Mouse (Mus musculus) hindbrain, embryonic 12.5 days (tissue): Measurements from ENCODE around the gene Tspan32. TPM values are rescaled to one million over a fixed set of nuclear protein-coding genes. Genes with fewer than 3 reads are reported as not detected.
A peak's percentile ranks its signal among the peaks of the same experiment; 100 is the strongest.

Experiments used
- ATAC-seq: fragments of 200-750 bp; cut with Nextera tagmentation; 2 replicates; pipeline ENCODE4 v1.8.0; 2017; ENCODE audit warnings: moderate TSS enrichment; ENCODE audit not compliant: low FRiP score
- H3K27ac ChIP-seq: fragments of 300-500 bp; sonication (generic); 2 replicates; pipeline ENCODE4 v1.5.1; 2016; ENCODE audit warnings: mild to moderate bottlenecking
- H3K27me3 ChIP-seq: fragments of 300-500 bp; sonication (generic); 2 replicates; pipeline ENCODE4 v1.6.1; 2016; ENCODE audit warnings: mild to moderate bottlenecking
- H3K36me3 ChIP-seq: fragments of 300-500 bp; sonication (generic); 2 replicates; pipeline ENCODE4 v1.6.1; 2016; ENCODE audit warnings: mild to moderate bottlenecking
- H3K4me1 ChIP-seq: fragments of 300-500 bp; sonication (generic); 2 replicates; pipeline ENCODE4 v1.6.1; 2016
- H3K4me2 ChIP-seq: fragments of 300-500 bp; sonication (generic); replicated peaks from 2 replicates; pipeline ENCODE4 v1.6.1; 2016; ENCODE audit warnings: mild to moderate bottlenecking
- H3K4me3 ChIP-seq: fragments of 300-500 bp; sonication (generic); 2 replicates; pipeline ENCODE4 v1.5.1; 2016; ENCODE audit warnings: mild to moderate bottlenecking
- H3K9ac ChIP-seq: fragments of 300-500 bp; sonication (generic); 2 replicates; pipeline ENCODE4 v1.6.1; 2016; ENCODE audit warnings: mild to moderate bottlenecking, moderate library complexity
- H3K9me3 ChIP-seq: fragments of 300-500 bp; sonication (generic); replicated peaks from 2 replicates; pipeline ENCODE4 v1.6.1; 2016; ENCODE audit warnings: mild to moderate bottlenecking
- WGBS: fragments of 180-500 bp; shearing (Covaris S2); methylation state at CpG from one replicate; pipeline ENCODE4 v1.1.7; 2016; 5-methylcytosine and 5-hydroxymethylcytosine counted together
- polyA plus RNA-seq: library from polyadenylated mRNA; unstranded; fragments of >200 nt; fragmentation: Nextera tagmentation; extraction: Ambion mirVana; gene quantifications from 2 replicates; pipeline ENCODE4 v1.2.1, GENCODE M21; 2016

Tspan32 gene
- polyA plus RNA-seq, 1 experiment from 2014 or later = 2.8 TPM

DNA sequence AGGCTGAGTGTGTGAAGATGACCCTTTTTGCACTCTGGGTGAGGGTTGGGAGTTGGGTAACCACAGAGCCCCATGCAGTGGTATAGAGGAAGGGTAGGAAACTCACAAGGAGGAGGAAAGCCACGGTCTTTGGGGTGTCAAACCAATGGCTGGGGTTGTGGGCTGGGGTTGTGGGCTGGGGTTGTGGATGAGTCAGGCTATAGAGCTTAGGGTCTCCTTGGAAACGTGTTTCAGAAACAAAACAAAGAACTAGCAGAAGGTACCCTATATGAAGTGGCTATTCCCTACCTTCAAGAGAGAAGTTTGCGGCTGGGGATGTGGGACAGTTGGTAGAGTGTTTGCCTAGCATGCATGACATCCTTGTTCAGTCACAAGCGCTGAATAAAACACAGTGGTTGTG, 5.2 kb downstream of the Tspan32 start:
- Histone ChIP-seq H3K4me3 (no peak overlapping the region), H3K4me1 (peaks cover 18% of the 10 kb centered on the region), H3K9me3 (no peaks in the 10 kb centered on the region), H3K27me3 (no peaks in the 10 kb centered on the region), H3K36me3 (no peaks in the 10 kb centered on the region), H3K9ac (no peak overlapping the region), H3K27ac (no peak overlapping the region), H3K4me2 (no peak overlapping the region)
- WGBS = 90% methylated on average over 4 of the region's 4 CpGs
- no peak for ATAC-seq

DNA sequence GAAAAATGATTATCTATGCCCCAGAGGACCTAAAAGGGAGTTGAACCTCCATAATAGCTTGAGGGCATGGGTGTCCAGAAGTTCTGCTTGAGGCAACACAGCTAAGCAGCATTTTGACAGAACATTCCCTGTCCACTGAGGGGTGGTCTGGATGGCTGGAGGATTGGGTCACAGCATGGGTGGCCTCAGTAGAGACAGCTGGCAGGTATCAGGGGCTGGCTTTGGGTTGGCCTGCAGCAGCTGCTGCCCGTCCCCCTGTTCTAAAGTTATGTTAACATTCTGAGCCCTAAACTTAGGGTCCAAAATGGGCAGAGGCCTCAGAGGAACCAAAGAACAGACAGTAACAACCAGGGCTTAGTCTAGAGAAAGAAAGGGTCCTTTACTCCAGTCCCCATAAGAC, 6.4 kb downstream of the Tspan32 start:
- Histone ChIP-seq H3K36me3 (no peaks in the 10 kb centered on the region), H3K9ac (no peak overlapping the region), H3K4me2 (no peak overlapping the region), H3K4me1 (peaks cover 23% of the 10 kb centered on the region), H3K9me3 (no peaks in the 10 kb centered on the region), H3K27me3 (no peaks in the 10 kb centered on the region), H3K4me3 (no peak overlapping the region), H3K27ac (no peak overlapping the region)
- no peak for ATAC-seq
- 87% methylated on average over 1 of the region's 1 CpGs for WGBS

DNA sequence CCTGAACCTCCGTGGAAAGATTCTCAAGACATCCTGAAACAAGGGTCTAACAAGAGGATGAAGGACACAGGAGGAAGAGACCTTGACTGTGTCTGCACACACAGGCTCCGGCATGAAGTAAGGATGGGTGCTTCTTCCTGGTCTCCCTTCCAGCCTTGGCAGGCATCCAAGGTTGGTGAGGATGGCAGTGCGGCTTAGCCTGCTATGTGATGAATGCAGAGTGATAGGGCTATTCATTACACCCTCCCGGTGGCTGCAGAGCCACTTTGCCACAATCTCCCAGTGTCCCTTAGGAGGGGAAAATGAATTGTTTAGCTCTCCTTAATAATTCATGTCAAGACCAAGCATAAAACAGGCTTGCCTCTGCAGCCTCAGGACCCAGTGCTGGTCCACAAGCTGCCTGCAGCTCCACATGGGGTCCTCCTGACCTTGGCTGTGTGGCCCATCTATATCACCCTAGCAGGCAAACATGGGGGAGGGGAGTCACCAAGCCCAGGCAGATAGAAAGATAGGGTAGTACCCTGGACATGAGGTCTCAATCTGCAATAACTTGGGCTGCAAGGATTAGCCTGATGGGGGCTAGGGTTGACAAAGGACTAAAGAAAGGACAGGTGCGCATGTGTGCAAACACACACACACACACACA, 7.5 kb downstream of the Tspan32 start:
- Histone ChIP-seq H3K36me3 (no peaks in the 10 kb centered on the region), H3K4me1 (peaks cover 25% of the 10 kb centered on the region), H3K27me3 (no peaks in the 10 kb centered on the region), H3K4me3 (no peak overlapping the region), H3K9me3 (no peaks in the 10 kb centered on the region), H3K4me2 (no peak overlapping the region), H3K9ac (no peak overlapping the region), H3K27ac (no peak overlapping the region)
- ATAC-seq = peak; percentile 35; the same call in 1 of the 2 replicates
- WGBS = 64% methylated on average over 5 of the region's 5 CpGs

DNA sequence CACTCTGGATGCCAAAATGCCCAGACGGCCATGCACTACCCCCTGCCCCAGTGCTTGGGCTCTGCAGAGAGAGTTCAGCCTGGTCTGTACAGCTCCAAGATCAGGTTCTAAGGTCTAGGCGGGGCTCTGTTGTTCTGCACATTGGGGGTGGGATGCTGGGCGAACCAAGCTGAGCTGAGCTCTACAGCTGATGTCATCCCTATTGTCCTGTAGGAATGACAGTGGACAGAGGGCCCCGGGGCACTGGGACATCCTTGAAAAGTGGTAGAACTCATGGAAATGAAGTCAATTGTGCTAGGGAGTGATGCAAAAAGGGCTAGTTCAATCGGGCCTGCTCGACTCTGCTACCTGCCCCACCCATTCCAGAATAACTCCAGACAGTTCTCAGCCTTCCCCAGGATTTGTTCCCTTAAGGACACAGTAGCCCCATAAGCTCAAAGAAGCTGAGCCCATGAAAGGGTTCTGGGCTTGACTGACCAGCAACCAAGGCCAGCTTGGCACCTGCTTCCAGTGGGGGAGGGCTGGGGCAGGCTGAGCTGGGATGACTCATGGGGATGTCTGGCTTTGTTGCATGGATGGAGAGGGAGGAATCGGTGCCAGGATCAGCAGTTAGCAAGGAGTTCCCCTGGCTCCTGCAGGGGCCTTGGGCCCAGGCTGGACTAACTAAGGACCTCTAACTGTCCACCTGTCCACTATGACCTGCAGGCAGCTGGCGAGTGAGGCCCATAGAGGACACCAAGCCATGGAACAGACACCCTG, 8.8 kb downstream of the Tspan32 start:
- no peak overlapping the region for H3K4me2 ChIP-seq
- ATAC-seq = no peak
- no peak overlapping the region for H3K9ac ChIP-seq
- no peaks in the 10 kb centered on the region for H3K9me3 ChIP-seq
- 61% methylated on average over 8 of the region's 8 CpGs for WGBS
- no peaks in the 10 kb centered on the region for H3K27me3 ChIP-seq
- H3K36me3 ChIP-seq = no peaks in the 10 kb centered on the region
- H3K4me1 ChIP-seq = peaks cover 19% of the 10 kb centered on the region
- H3K4me3 ChIP-seq = no peak overlapping the region
- no peak overlapping the region for H3K27ac ChIP-seq

DNA sequence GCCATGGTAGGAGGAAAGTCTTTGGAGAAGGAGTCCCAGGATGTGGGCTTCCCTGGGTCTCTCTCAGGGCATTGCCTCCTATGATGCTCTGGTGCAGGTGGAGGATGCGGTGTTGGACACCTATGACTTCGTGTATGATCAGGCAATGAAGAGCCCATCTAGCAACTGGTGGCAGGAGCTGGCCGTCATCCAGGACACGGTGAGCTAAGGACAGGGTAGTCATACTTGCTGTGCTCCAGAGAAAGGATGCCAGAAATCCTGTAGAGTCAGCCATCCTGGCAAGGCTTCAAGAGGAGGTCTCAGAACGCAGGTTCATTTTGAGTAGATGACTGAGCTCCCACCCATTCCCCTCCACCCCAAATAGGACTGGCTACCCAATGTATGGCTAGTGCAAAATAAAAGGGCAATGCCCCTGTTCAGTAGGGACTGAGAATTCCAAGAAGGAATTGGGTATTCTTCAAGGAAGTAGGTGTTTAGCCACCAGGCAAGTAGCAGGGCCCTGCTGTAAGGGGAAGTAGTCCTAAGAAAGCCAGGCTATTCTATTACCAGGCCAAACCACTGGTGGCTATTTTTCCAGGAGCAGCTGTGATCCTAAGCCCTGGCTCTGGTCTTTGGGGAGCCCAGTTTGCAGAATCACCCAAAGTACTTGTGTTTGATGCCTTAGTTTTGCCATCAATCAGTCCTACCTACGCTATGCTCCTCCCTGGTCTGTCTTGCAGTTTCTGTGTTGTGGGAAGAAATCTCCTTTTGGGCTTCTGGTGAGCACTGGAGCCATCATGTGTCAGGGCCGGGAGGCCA, 10.2 kb downstream of the Tspan32 start:
- H3K27me3 ChIP-seq = no peaks in the 10 kb centered on the region
- H3K36me3 ChIP-seq = no peaks in the 10 kb centered on the region
- H3K4me1 ChIP-seq = peaks cover 13% of the 10 kb centered on the region
- 82% methylated on average over 7 of the region's 7 CpGs for WGBS
- H3K4me2 ChIP-seq = no peak overlapping the region
- H3K9me3 ChIP-seq = no peaks in the 10 kb centered on the region
- H3K27ac ChIP-seq = no peak overlapping the region
- no peak for ATAC-seq
- H3K9ac ChIP-seq = no peak overlapping the region
- no peak overlapping the region for H3K4me3 ChIP-seq

DNA sequence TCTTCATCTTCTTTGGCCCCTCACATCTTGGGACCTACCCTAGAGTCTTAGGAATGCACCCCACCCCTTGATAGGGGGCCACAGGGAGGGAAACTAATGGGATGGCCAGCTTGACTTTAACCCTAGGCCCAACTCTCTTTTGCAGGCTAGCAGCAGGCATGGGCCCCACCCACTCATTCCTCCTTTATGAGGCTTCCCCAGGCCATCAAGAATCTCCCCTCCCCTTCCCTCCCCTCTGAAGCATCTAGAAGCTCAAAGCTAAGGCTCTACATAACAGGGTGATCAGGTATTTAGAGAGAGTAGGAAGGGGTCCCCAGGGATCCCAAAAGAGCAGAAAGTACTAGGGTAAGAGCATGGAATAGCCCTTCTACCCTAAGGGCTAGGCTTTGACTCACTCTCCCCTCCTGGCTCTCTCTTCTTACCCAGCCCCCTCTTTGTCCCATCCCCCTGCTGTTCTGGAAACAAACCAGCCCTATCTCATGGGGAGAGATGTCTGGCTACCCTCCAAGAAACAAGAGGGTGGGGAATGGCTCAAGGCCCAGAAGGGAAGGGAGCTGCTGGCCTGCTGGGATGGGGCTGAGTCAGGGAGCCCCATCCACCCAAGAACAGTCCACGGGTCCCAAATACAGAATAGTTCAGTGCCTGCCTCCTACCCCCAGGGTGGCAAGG, 11.0 kb downstream of the Tspan32 start:
- Histone ChIP-seq H3K4me2 (no peak overlapping the region), H3K36me3 (no peaks in the 10 kb centered on the region), H3K27ac (no peak overlapping the region; the same call in 1 of the 2 replicates), H3K9me3 (no peaks in the 10 kb centered on the region), H3K4me1 (peaks cover 13% of the 10 kb centered on the region), H3K4me3 (no peak overlapping the region), H3K9ac (no peak overlapping the region), H3K27me3 (no peaks in the 10 kb centered on the region)
- 0 out of 2 replicates have a peak, but pooled peaks have one; percentile 17 for ATAC-seq
- 4% methylated on average over 1 of the region's 1 CpGs for WGBS

DNA sequence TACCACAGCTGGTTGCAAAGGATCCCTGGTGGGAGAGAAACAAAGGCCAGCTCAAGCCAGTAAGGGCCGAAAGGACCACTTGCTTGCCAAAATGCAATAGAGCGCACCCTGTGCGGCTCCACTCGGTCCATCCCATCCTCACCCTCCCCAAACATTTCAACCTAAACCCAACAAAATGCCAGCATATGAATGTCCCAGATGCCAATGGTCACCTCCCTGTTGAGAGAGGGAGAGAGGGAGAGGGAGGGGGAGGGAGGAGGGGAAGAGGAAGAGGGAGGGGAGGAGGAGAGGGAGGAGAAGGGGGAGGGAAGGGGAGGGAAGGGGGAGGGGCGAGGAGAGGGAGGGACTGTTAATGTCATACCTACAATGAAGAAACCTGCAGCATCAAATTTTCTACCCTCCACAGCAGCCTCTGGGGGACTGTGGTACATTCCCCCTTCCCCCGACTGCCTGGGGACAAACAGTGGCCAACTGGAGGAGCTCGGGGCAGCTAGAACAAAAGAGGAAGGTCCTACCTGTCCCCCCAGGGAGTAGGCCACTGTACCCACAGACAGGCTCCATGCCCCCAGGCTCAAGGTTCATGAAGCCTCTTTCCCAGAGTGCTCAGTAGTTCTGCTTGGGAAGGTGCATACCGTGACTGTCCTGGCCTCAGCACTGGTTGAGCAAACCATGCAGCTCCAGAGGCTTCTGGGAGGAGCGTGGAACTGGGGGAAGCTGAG, 11.7 kb downstream of the Tspan32 start:
- peaks cover 13% of the 10 kb centered on the region for H3K4me1 ChIP-seq
- H3K4me3 ChIP-seq = no peak overlapping the region
- no peak for ATAC-seq
- no peaks in the 10 kb centered on the region for H3K9me3 ChIP-seq
- no peak overlapping the region for H3K9ac ChIP-seq
- H3K27me3 ChIP-seq = no peaks in the 10 kb centered on the region
- H3K36me3 ChIP-seq = no peaks in the 10 kb centered on the region
- H3K4me2 ChIP-seq = no peak overlapping the region
- 50% methylated on average over 9 of the region's 9 CpGs for WGBS
- no peak overlapping the region; the same call in 1 of the 2 replicates for H3K27ac ChIP-seq

DNA sequence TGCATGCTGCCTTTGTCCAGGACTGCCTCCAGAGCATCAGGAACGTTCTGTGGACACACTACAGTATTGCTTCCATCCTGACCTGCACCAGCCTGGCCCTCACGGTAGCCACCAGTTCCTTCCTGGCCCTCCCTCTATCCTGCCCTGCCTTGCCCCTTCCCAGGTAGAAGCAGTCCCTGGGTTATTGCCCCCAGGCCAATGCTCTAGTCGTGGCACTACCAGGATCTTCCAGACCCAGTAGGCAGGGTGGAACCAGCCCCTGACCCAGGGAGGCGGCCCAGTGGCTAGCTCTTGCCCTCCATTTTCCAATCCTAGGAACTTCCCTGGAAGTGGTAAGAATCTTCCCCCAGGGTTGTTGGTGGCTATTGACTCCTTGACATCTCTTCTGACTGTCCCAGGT, 12.3 kb downstream of the Tspan32 start:
- no peak overlapping the region for H3K4me3 ChIP-seq
- no peak for ATAC-seq
- 74% methylated on average over 4 of the region's 4 CpGs for WGBS
- no peak overlapping the region for H3K9ac ChIP-seq
- H3K4me1 ChIP-seq = peaks cover 11% of the 10 kb centered on the region
- no peaks in the 10 kb centered on the region for H3K9me3 ChIP-seq
- H3K27ac ChIP-seq = no peak overlapping the region
- no peaks in the 10 kb centered on the region for H3K27me3 ChIP-seq
- no peak overlapping the region for H3K4me2 ChIP-seq
- H3K36me3 ChIP-seq = no peaks in the 10 kb centered on the region

DNA sequence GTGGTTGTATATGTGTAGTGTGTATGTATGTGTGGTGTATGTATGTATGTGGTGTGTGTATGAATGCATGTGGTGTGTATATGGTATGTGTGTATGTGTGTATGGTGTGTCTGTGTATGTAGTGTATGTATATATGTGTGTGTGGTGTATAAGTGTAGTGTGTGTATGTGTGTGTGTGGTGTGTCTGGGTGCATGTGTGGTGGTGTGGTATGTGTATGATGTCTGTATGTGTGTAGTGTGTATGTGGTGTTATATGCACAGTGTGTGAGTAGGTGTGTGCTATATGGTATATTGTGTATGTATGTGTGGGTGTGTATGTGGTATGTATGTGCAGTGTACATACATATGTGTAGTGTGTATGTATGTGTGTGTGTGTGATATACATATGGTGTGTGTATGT, 15.2 kb downstream of the Tspan32 start:
- ATAC-seq = no peak
- Histone ChIP-seq H3K27ac (no peak overlapping the region), H3K4me1 (peaks cover 7% of the 10 kb centered on the region), H3K9me3 (no peaks in the 10 kb centered on the region), H3K27me3 (no peaks in the 10 kb centered on the region), H3K36me3 (no peaks in the 10 kb centered on the region), H3K9ac (no peak overlapping the region), H3K4me3 (no peak overlapping the region), H3K4me2 (no peak overlapping the region)

DNA sequence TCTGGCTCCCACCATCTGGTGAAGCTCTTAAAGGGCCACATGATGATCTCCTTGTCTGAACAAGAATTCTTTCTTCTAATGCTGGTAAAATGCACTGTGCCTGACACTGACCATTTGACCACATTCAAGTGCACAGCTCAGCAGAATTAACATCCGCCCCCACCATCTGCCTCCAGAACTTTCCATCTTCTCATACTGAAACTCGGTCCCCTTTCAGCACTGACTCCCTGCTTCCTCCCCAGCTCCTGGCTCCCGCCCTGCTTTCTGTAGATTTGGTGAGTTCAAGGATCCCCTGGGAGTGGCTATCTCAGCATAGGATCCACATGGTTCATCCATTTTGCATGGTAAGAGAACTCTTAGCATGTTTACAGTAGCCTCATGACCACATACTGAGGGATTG, 15.9 kb downstream of the Tspan32 start:
- Histone ChIP-seq H3K36me3 (no peaks in the 10 kb centered on the region), H3K4me3 (no peak overlapping the region), H3K27me3 (no peaks in the 10 kb centered on the region), H3K27ac (no peak overlapping the region), H3K9ac (no peak overlapping the region), H3K9me3 (no peaks in the 10 kb centered on the region), H3K4me1 (peaks cover 6% of the 10 kb centered on the region), H3K4me2 (no peak overlapping the region)
- ATAC-seq = no peak
- WGBS = 78% methylated on average over 3 of the region's 3 CpGs

DNA sequence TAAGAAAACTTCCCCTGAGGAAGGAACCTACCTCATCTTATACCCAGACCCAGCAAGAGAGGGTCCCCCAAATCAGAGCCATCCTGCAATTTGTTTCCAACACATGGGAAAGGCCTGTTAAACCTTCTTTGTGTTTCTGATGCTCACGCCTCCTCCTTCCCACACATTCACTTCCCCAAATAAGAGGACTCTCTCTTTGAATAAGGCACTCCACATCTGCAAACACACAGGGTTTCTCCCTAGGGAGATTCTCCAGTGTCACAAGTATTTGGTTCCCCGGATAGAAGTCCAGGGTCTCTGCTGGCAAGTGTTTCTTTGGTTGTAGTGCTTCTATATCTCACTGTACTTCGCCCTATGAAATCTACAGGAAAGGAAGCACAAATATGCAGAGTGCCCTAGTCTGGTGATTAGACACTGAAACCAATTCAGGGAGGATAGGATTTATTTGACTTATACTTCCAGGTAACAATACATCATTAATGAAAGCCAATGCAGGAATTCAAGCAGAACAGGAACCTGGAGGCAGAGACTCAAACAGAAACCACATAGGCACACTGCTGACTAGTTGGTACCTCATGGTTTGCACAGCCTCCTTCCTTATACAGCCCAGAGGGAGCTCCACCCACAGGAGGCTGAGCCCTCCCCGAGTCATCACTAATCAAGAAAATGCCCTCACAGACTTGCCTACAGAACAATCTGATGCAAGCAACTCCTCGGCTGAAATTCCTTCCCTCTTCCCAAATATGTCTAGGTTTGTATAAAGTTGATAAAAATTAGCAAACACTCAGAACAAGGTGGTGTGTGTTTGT, 16.7 kb downstream of the Tspan32 start:
- Histone ChIP-seq H3K27ac (no peak overlapping the region), H3K4me3 (no peak overlapping the region), H3K4me1 (no peaks in the 10 kb centered on the region; the same call in 1 of the 2 replicates), H3K9me3 (no peaks in the 10 kb centered on the region), H3K4me2 (no peak overlapping the region), H3K27me3 (no peaks in the 10 kb centered on the region), H3K36me3 (no peaks in the 10 kb centered on the region), H3K9ac (no peak overlapping the region)
- WGBS = 70% methylated on average over 5 of the region's 5 CpGs
- ATAC-seq = no peak
